21 mouse cellular contexts compared by ENCODE assay signal in genomic region chr10:83341226-83341625, GRCm38 (mm10).
"Had no signal": no experiment of that assay in that cellular context is flagged by ENCODE, and none has a peak within 500 bp of the region (broad histone marks: within the 10 kb centered on the region; RNA-seq: fewer than 3 reads in every experiment).

No protein-coding gene starts in this region.

- H3K27ac ChIP-seq: limb, embryonic 12.5 days; limb, embryonic 15.5 days; liver, embryonic 14.5 days; macrophage; midbrain, embryonic 12.5 days; midbrain, embryonic 15.5 days; neural tube, embryonic 12.5 days; neural tube, embryonic 15.5 days; stomach, postnatal 0 days had no signal

- H3K4me3 ChIP-seq: limb, embryonic 12.5 days; limb, embryonic 15.5 days; midbrain, embryonic 12.5 days; midbrain, embryonic 15.5 days; neural tube, embryonic 12.5 days; neural tube, embryonic 15.5 days had no signal

- H3K27me3 ChIP-seq: midbrain, embryonic 15.5 days; neural tube, embryonic 15.5 days had no signal

- H3K4me2 ChIP-seq: limb, embryonic 12.5 days; limb, embryonic 15.5 days; liver, embryonic 11.5 days; lung, embryonic 14.5 days; midbrain, embryonic 12.5 days; midbrain, embryonic 15.5 days; neural tube, embryonic 12.5 days; neural tube, embryonic 15.5 days had no signal

- H3K36me3 ChIP-seq: limb, embryonic 12.5 days; limb, embryonic 15.5 days; midbrain, embryonic 12.5 days; midbrain, embryonic 15.5 days; neural tube, embryonic 12.5 days; neural tube, embryonic 15.5 days had no signal

- H3K9ac ChIP-seq: limb, embryonic 12.5 days; limb, embryonic 15.5 days; liver, embryonic 14.5 days; liver, postnatal 0 days; lung, embryonic 14.5 days; midbrain, embryonic 12.5 days; midbrain, embryonic 15.5 days; neural tube, embryonic 12.5 days; neural tube, embryonic 15.5 days had no signal

- DNase-seq: kidney, adult 18-20 months; kidney, postnatal 36 days; left cerebral cortex, postnatal 4 days; liver, postnatal 0 days; lung, embryonic 14.5 days; right cerebral cortex, adult 18-20 months; right cerebral cortex, postnatal 14 days; right cerebral cortex, postnatal 4 days; thymus, postnatal 36 days had no signal

- H3K9me3 ChIP-seq: limb, embryonic 12.5 days; limb, embryonic 15.5 days; midbrain, embryonic 12.5 days; midbrain, embryonic 15.5 days; neural tube, embryonic 12.5 days; neural tube, embryonic 15.5 days had no signal

- H3K4me1 ChIP-seq: limb, embryonic 12.5 days; midbrain, embryonic 12.5 days; neural tube, embryonic 12.5 days had no signal

- ATAC-seq: intestine, embryonic 16.5 days; liver, postnatal 0 days; lung, postnatal 0 days; midbrain, embryonic 15.5 days had no signal
